Mouse (Mus musculus) liver, embryonic 14.5 days (tissue): ENCODE data around the gene Cyb561.

Source experiments
- CTCF ChIP-seq: IDR thresholded peaks from 2 replicates; pipeline ENCODE4 v1.5.1; 2016; ENCODE audit warnings: antibody characterized with exemption, low read depth, control low read depth
- EP300 ChIP-seq: IDR thresholded peaks from 2 replicates; pipeline ENCODE4 v1.6.1; 2016; ENCODE audit warnings: antibody characterized with exemption, low read depth

GRCm38 (mm10) chr11:105909617-105910016 lies 43.5 kb downstream of the Cyb561 start:
- TF ChIP-seq CTCF (no peak), EP300 (no peak)
